Mouse (Mus musculus): ENCODE results near the gene Midn. TPM values are rescaled to one million over a fixed set of nuclear protein-coding genes. Genes with fewer than 3 reads are reported as not detected.
"Not testable (repeated sequence)": the region's sequence is repeated elsewhere in the genome, so short reads cannot be mapped to it uniquely, and the experiment has no call there.

Midn gene
- total RNA-seq, 2 experiments from 2014 or later = 9.4 to 30.9 TPM

- not testable (repeated sequence) for ATAC-seq (replicated peaks; ENCODE audit: low FRiP score, low TSS enrichment, poor library complexity, severe bottlenecking)
Measured at GRCm38 (mm10) chr10:80166136-80166535, 18.1 kb downstream of the Midn start.

DNA sequence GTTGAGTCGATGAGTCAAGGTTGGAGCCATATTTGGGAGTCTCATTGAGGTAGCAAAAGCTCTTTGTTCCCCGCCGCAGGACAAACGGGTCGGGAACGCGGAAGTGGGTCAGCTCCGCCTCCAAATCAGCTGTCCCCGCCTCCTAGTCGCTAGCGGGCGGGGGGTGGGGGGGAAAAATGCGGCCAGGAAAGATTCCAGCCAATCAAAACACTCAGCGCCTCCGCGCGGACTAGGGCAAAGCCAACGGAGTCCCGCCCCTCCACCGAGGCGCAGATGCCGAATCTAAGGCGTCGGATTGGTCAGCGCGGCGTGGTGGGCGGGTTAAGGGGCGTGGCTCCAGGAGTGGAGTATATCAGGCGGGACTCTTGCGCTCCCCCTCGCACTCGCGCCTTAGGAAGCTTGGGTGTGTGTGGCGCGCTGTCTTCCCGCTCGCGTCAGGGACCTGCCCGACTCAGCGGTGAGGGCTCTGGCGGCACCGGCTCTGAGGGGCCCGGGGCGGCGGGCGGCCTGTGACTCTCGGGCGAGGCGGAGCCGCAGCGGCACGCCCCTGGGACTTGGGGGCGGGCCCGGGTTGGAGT is 19.5 kb downstream of the Midn start:
- peak; percentile 76 for ATAC-seq (replicated peaks; ENCODE audit: low FRiP score, low TSS enrichment, poor library complexity, severe bottlenecking)

- ATAC-seq (replicated peaks; ENCODE audit: low FRiP score, low TSS enrichment, poor library complexity, severe bottlenecking) = peak; percentile 23
Measured at GRCm38 (mm10) chr10:80168038-80168661, 20.1 kb downstream of the Midn start.

- no peak for ATAC-seq (replicated peaks; ENCODE audit: low FRiP score, low TSS enrichment, poor library complexity, severe bottlenecking)
Measured at GRCm38 (mm10) chr10:80169070-80169469, 21.0 kb downstream of the Midn start.

DNA sequence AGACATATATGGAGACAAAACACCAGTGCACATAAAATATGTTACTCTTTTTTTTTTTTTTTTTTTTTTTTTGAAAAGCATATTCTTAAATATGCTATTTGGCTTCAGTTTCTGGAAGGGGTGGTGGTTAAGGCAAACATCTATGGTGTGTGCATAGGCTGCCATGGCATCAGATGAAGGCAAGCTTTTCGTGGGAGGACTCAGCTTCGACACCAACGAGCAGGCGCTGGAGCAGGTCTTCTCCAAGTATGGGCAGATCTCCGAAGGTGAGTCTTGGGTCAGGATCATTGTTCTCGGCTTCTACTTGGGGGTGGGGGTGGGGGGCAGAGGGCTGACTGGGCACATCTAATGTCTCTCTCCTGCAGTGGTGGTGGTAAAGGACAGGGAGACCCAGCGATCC is 21.6 kb downstream of the Midn start:
- no peak for ATAC-seq (replicated peaks; ENCODE audit: low FRiP score, low TSS enrichment, poor library complexity, severe bottlenecking)

GRCm38 (mm10) chr10:80170052-80170451 is 22.0 kb downstream of the Midn start:
- ATAC-seq (replicated peaks; ENCODE audit: low FRiP score, low TSS enrichment, poor library complexity, severe bottlenecking) = no peak

DNA sequence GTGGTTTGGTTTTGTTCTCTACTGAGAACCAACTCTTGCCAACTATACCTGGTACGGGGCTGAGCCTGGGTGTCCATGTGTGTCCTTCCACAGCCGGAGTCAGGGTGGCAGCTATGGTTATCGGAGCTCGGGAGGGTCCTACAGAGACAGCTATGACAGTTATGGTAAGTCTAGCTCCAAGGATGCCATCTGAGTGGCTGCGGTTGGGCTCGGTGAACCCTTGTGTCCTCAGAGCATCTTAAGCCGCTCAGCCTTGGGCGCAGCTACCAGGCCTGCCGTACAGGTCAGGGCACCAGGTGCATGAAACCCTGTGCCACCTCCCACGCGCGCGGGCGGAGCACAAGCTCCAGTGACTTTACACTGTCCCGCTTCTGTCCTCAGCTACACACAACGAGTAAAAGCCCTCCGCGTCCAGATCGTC is 22.5 kb downstream of the Midn start:
- no peak for ATAC-seq (replicated peaks; ENCODE audit: low FRiP score, low TSS enrichment, poor library complexity, severe bottlenecking)

- ATAC-seq (replicated peaks; ENCODE audit: low FRiP score, low TSS enrichment, poor library complexity, severe bottlenecking) = no peak
Measured at GRCm38 (mm10) chr10:80171252-80171651, 23.2 kb downstream of the Midn start.

DNA sequence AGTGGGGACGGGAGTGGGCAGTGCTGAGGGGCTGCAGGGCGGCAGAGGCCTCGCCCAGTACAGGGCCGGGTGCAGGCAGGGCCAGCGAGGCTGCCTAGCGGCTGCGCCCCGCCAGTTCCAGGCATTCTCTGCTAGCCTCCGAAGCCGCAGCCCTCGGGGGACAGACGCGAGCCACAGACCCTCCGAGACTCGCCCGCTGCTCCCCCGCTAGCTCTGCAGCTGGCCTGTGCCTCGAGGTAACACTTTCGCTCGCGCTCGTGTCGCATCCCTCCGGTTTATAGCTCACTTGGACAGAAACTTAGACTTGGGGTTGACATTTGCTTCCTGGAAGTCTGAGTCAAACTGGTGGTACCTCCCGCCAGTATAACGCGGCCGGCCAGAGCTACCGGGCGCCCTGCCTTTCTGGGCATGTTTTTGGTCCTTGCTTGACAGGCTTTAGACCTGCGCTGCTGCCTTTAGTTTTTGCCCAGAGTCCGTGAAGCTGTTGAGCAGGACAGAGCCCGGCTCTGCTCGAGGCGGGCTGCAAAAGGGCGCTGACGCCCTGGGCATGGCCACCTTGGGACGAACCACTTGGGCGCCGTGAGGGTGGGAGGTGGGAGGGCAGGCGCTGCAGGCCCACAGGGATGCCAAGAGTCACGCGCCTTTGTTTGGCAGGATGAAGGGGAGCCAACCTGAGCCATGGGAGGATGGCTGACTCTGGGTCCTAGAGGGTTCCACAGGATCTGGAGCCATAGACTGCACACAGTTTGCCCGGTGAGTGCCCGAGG is 23.9 kb downstream of the Midn start:
- no peak for ATAC-seq (replicated peaks; ENCODE audit: low FRiP score, low TSS enrichment, poor library complexity, severe bottlenecking)

GRCm38 (mm10) chr10:80172527-80173292 is 24.6 kb downstream of the Midn start, which contains the start of gene 1600002K03Rik:
TSS of gene 1600002K03Rik (plus strand) at chr10:80172944.
- peak; percentile 75 for ATAC-seq (replicated peaks; ENCODE audit: low FRiP score, low TSS enrichment, poor library complexity, severe bottlenecking)

GRCm38 (mm10) chr10:80173358-80173757 is 25.3 kb downstream of the Midn start:
- ATAC-seq (replicated peaks; ENCODE audit: low FRiP score, low TSS enrichment, poor library complexity, severe bottlenecking) = no peak

GRCm38 (mm10) chr10:80173955-80174640 is 26.0 kb downstream of the Midn start:
- no peak for ATAC-seq (replicated peaks; ENCODE audit: low FRiP score, low TSS enrichment, poor library complexity, severe bottlenecking)

GRCm38 (mm10) chr10:80174705-80175104 is 26.6 kb downstream of the Midn start:
- ATAC-seq (replicated peaks; ENCODE audit: low FRiP score, low TSS enrichment, poor library complexity, severe bottlenecking) = 0 out of 2 replicates have a peak, but pooled peaks have one; percentile 32

GRCm38 (mm10) chr10:80175536-80176269 is 27.6 kb downstream of the Midn start:
- ATAC-seq (replicated peaks; ENCODE audit: low FRiP score, low TSS enrichment, poor library complexity, severe bottlenecking) = no peak

DNA sequence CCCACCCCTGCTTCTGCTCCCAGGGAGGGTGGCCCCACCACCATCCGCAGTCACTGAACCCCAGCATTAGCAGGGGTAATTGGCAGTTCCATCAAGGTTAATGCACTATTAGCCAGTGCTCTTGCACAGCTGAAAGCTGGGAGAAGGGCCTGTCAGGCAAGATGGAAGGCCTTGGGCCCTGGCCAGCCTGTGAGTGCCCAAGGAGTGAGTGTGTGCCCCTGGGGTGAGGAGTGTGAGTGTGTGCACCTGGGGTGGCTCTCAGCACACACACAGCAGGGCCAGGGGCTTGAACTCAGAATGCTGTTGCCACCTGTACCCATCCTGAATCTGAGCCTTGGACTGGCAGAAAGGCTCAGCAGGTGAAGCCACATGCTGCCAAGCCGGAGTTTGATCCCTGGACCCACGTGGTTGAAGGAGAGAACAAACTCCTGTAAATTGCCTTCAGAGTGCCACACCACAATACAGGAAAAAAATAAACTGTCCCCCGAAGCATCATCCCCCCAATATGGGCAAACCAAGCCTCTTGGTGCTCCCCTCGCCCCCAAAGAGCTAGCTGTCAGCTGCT is 28.3 kb downstream of the Midn start:
- ATAC-seq (replicated peaks; ENCODE audit: low FRiP score, low TSS enrichment, poor library complexity, severe bottlenecking) = no peak

- ATAC-seq (replicated peaks; ENCODE audit: low FRiP score, low TSS enrichment, poor library complexity, severe bottlenecking) = no peak
Measured at GRCm38 (mm10) chr10:80177441-80178279, 29.6 kb downstream of the Midn start.

Data from megakaryocyte-erythroid progenitor cell, adult 5-6 weeks (primary cell).